Mouse (Mus musculus): ENCODE measurements around the gene Nploc4. TPM values are rescaled to one million over a fixed set of nuclear protein-coding genes. Genes with fewer than 3 reads are reported as not detected.
"Not testable (repeated sequence)": the region's sequence is repeated elsewhere in the genome, so short reads cannot be mapped to it uniquely, and the experiment has no call there.

The Nploc4 gene
- total RNA-seq, 2 experiments from 2014 or later, result 84.6 to 100 TPM

GRCm38 (mm10) chr11:120444106-120444505 lies 6.6 kb upstream of the Nploc4 start:
- DNase-seq (ENCODE audit: low spot score), result no peak

GRCm38 (mm10) chr11:120442765-120443280 lies 5.3 kb upstream of the Nploc4 start:
- no peak for DNase-seq (ENCODE audit: low spot score)

- DNase-seq (ENCODE audit: low spot score), result no peak
Observed at GRCm38 (mm10) chr11:120442344-120442743, 4.8 kb upstream of the Nploc4 start, which contains the start of gene Tspan10. Gene Tspan10 (plus strand): TSS chr11:120442644.

- DNase-seq (ENCODE audit: low spot score), result no peak
Observed at GRCm38 (mm10) chr11:120437857-120438385, 413 bp upstream of the Nploc4 start.

GRCm38 (mm10) chr11:120426727-120427126 lies 10.8 kb downstream of the Nploc4 start:
- no peak for DNase-seq (ENCODE audit: low spot score)

- peak; percentile 73 for DNase-seq (ENCODE audit: low spot score)
Observed at GRCm38 (mm10) chr11:120423569-120424295, 13.8 kb downstream of the Nploc4 start.

- peak; percentile 41 for DNase-seq (ENCODE audit: low spot score)
Observed at GRCm38 (mm10) chr11:120422651-120423568, 14.6 kb downstream of the Nploc4 start.

GRCm38 (mm10) chr11:120418592-120418991 lies 18.9 kb downstream of the Nploc4 start:
- no peak for DNase-seq (ENCODE audit: low spot score)

GRCm38 (mm10) chr11:120417852-120418251 lies 19.7 kb downstream of the Nploc4 start:
- DNase-seq (ENCODE audit: low spot score), result no peak

- not testable (repeated sequence) for DNase-seq (ENCODE audit: low spot score)
Observed at GRCm38 (mm10) chr11:120413621-120414020, 23.9 kb downstream of the Nploc4 start.

GRCm38 (mm10) chr11:120406445-120406844 lies 31.1 kb downstream of the Nploc4 start:
- DNase-seq (ENCODE audit: low spot score), result no peak

- no peak for DNase-seq (ENCODE audit: low spot score)
Observed at GRCm38 (mm10) chr11:120405867-120406266, 31.6 kb downstream of the Nploc4 start.

- no peak for DNase-seq (ENCODE audit: low spot score)
Observed at GRCm38 (mm10) chr11:120404814-120405213, 32.7 kb downstream of the Nploc4 start.

GRCm38 (mm10) chr11:120399319-120399718 lies 38.2 kb downstream of the Nploc4 start:
- no peak for DNase-seq (ENCODE audit: low spot score)

- DNase-seq (ENCODE audit: low spot score), result no peak
Observed at GRCm38 (mm10) chr11:120397602-120398001, 39.9 kb downstream of the Nploc4 start.

GRCm38 (mm10) chr11:120395661-120396060 lies 41.8 kb downstream of the Nploc4 start:
- DNase-seq (ENCODE audit: low spot score), result peak; percentile 30

GRCm38 (mm10) chr11:120388580-120388979 lies 48.9 kb downstream of the Nploc4 start:
- DNase-seq (ENCODE audit: low spot score), result peak; percentile 59

- no peak for DNase-seq (ENCODE audit: low spot score)
Observed at GRCm38 (mm10) chr11:120387157-120387556, 50.4 kb downstream of the Nploc4 start.

GRCm38 (mm10) chr11:120386632-120387031 lies 50.9 kb downstream of the Nploc4 start:
- peak; percentile 76 for DNase-seq (ENCODE audit: low spot score)

- DNase-seq (ENCODE audit: low spot score), result no peak
Observed at GRCm38 (mm10) chr11:120382509-120382908, 55.0 kb downstream of the Nploc4 start.

- no peak for DNase-seq (ENCODE audit: low spot score)
Observed at GRCm38 (mm10) chr11:120381157-120381556, 56.4 kb downstream of the Nploc4 start.

GRCm38 (mm10) chr11:120380271-120380670 lies 57.2 kb downstream of the Nploc4 start:
- DNase-seq (ENCODE audit: low spot score), result no peak

All from gastrocnemius, adult 18-20 months (tissue).